Mouse (Mus musculus) heart, embryonic 10.5 days (tissue): Measurements from ENCODE around the gene Ggcx. TPM values are rescaled to one million over a fixed set of nuclear protein-coding genes. Genes with fewer than 3 reads are reported as not detected.

ENCODE experiments used
- DNase-seq: peaks from one replicate; pipeline ENCODE4 v3.0.0-alpha.2; 2017; ENCODE audit warnings: low spot score
- H3K27ac ChIP-seq: fragments of 300-500 bp; sonication (generic); 2 replicates; pipeline ENCODE4 v1.5.1; 2016; ENCODE audit warnings: mild to moderate bottlenecking
- H3K27me3 ChIP-seq: fragments of 300-500 bp; sonication (generic); 2 replicates; pipeline ENCODE4 v1.6.1; 2016; ENCODE audit warnings: mild to moderate bottlenecking; ENCODE audit not compliant: poor library complexity, insufficient read depth, severe bottlenecking
- H3K36me3 ChIP-seq: fragments of 300-500 bp; sonication (generic); 2 replicates; pipeline ENCODE4 v1.6.1; 2016; ENCODE audit warnings: mild to moderate bottlenecking, moderate library complexity
- H3K4me1 ChIP-seq: fragments of 300-500 bp; sonication (generic); 2 replicates; pipeline ENCODE4 v1.6.1; 2016; ENCODE audit warnings: mild to moderate bottlenecking
- H3K4me3 ChIP-seq: fragments of 300-500 bp; sonication (generic); 2 replicates; pipeline ENCODE4 v1.5.1; 2016; ENCODE audit warnings: mild to moderate bottlenecking, moderate library complexity
- H3K9me3 ChIP-seq: fragments of 300-500 bp; sonication (generic); 2 replicates; pipeline ENCODE4 v1.6.1; 2016; ENCODE audit warnings: mild to moderate bottlenecking, moderate library complexity
- WGBS: fragments of 180-500 bp; shearing (Covaris S2); methylation state at CpG from one replicate; pipeline ENCODE4 v1.1.7; 2016; 5-methylcytosine and 5-hydroxymethylcytosine counted together
- polyA plus RNA-seq: library from polyadenylated mRNA; unstranded; fragments of >200 nt; fragmentation: Nextera tagmentation; extraction: Ambion mirVana; gene quantifications from 2 replicates; pipeline ENCODE4 v1.2.1, GENCODE M21; 2016

The Ggcx gene
- polyA plus RNA-seq, 1 experiment from 2014 or later, result 28.6 TPM

- H3K27me3 ChIP-seq, result no peaks in the 10 kb centered on the region
- peak; percentile 92 for DNase-seq
- no peaks in the 10 kb centered on the region for H3K9me3 ChIP-seq
- peak within 1 kb of the TSS; percentile 97 for H3K27ac ChIP-seq
- H3K36me3 ChIP-seq, result peaks cover 24% of the 10 kb centered on the region
- under 1% methylated on average over 33 of the region's 33 CpGs for WGBS
- peak within 1 kb of the TSS; percentile 78 for H3K4me3 ChIP-seq
- H3K4me1 ChIP-seq, result peaks cover 39% of the 10 kb centered on the region
Measured at GRCm38 (mm10) chr6:72389941-72390771, 24.0 kb upstream of the Ggcx start, which contains the start of gene Vamp8. Vamp8 (minus strand) TSS chr6:72390703.

GRCm38 (mm10) chr6:72390795-72391521, 23.1 kb upstream of the Ggcx start:
- Histone ChIP-seq H3K4me3 (peak overlapping the region; percentile 78), H3K9me3 (no peaks in the 10 kb centered on the region), H3K27ac (peak overlapping the region; percentile 97), H3K4me1 (peaks cover 39% of the 10 kb centered on the region), H3K27me3 (no peaks in the 10 kb centered on the region), H3K36me3 (peaks cover 17% of the 10 kb centered on the region; the same call in 1 of the 2 replicates)
- 8% methylated on average over 12 of the region's 12 CpGs for WGBS
- peak; percentile 89 for DNase-seq

DNA sequence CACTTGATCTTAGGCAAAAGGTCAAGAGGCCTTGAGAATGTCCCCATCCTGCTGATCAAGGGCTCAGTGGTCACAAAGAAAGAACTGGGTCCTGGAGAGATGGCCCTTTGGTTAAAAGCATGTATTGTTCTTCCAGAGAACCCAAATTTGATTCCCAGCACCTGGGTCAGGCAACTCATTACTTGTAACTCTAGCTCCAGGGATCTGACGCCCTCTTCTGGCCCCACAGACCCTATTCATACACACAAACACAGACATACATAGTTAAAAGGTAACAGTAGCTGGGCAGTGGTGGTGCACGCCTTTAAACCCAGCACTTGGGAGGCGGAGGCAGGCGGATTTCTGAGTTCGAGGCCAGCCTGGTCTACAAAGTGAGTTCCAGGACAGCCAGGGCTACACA, 21.8 kb upstream of the Ggcx start:
- Histone ChIP-seq H3K4me1 (peaks cover 39% of the 10 kb centered on the region), H3K9me3 (no peaks in the 10 kb centered on the region), H3K4me3 (no peak overlapping the region), H3K27ac (no peak overlapping the region), H3K36me3 (peaks cover 7% of the 10 kb centered on the region; the same call in 1 of the 2 replicates), H3K27me3 (no peaks in the 10 kb centered on the region)
- no peak for DNase-seq
- WGBS, result 89% methylated on average over 5 of the region's 5 CpGs

DNA sequence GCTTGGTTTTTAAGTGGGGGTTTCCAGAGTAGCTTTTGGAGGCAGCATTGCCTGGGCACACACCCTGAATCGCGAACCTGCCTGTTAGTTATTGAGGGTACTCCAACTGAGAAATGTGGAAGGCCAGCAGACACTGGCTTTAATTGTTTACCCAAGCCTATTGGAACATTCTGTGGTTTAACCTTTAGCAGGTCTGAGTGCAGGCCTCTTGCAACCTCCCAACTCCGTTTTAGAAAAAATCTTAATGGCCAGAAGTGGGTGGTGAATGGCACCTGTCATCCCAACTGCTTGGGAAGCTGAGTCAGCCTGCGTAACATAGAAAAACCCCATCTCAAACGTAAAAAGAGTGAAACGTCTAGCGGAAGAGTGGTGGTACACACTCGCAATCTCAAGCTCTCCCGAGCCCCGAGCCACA, 17.3 kb upstream of the Ggcx start:
- 73% methylated on average over 10 of the region's 10 CpGs for WGBS
- Histone ChIP-seq H3K4me1 (0 out of 2 replicates have a peak, but pooled peaks cover 6% of the 10 kb centered on the region), H3K36me3 (no peaks in the 10 kb centered on the region), H3K9me3 (no peaks in the 10 kb centered on the region), H3K27ac (no peak overlapping the region), H3K4me3 (no peak overlapping the region), H3K27me3 (no peaks in the 10 kb centered on the region)
- no peak for DNase-seq

DNA sequence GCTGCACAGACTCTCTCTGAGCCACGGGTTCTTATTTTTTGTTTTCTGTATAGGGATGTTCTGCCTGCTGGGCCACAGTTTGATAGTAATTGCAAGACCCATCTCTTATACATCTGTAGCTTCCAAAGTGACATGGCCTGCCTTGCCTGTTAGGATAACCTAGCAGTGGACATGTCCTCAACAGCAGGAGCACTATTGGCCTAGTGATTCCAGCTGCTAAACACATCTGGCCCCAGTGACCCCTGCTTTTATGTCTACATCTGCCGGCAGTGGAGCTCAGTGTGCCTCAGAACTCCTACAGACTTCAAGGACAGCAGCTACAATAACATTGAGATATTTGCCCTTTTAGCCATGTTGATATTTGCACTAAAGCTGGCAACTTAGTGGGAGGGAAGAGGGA, 14.1 kb upstream of the Ggcx start:
- no peak for DNase-seq

DNA sequence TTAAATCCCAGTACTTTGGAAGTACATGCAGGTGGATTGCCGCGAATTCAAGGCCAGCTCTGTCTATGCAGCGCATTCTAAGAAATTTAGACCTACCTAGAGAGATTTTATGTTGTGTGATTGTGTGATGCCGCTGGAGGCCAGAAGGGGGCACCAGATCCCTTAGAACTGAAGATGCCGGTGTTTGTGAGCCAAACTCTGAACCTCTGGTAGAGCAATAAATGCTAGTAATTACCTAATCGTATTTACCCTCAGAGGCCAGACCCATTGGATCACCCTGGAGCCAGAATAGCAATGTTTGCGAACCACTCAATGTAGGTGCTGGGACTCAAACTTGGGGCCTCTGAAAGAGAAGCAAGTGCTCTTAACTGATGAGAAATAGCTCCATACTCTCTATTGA, 12.2 kb upstream of the Ggcx start:
- H3K27me3 ChIP-seq, result no peaks in the 10 kb centered on the region
- no peak overlapping the region for H3K4me3 ChIP-seq
- H3K36me3 ChIP-seq, result no peaks in the 10 kb centered on the region
- no peaks in the 10 kb centered on the region for H3K4me1 ChIP-seq
- no peaks in the 10 kb centered on the region for H3K9me3 ChIP-seq
- no peak overlapping the region for H3K27ac ChIP-seq
- no peak for DNase-seq
- WGBS, result 29% methylated on average over 7 of the region's 7 CpGs

More for the DNA sequence above, 14.1 kb upstream of the Ggcx start:
- Histone ChIP-seq H3K36me3 (no peaks in the 10 kb centered on the region), H3K9me3 (no peaks in the 10 kb centered on the region), H3K27me3 (no peaks in the 10 kb centered on the region), H3K4me1 (no peaks in the 10 kb centered on the region), H3K27ac (no peak overlapping the region), H3K4me3 (no peak overlapping the region)
- WGBS, result 68% methylated on average over 2 of the region's 2 CpGs

- H3K4me1 ChIP-seq, result no peaks in the 10 kb centered on the region
- no peaks in the 10 kb centered on the region for H3K9me3 ChIP-seq
- no peak for DNase-seq
- H3K4me3 ChIP-seq, result no peak overlapping the region
- WGBS, result 75% methylated on average over 7 of the region's 7 CpGs
- H3K27me3 ChIP-seq, result no peaks in the 10 kb centered on the region
- no peak overlapping the region for H3K27ac ChIP-seq
- H3K36me3 ChIP-seq, result no peaks in the 10 kb centered on the region
Measured at GRCm38 (mm10) chr6:72405356-72405755, 8.8 kb upstream of the Ggcx start.

DNA sequence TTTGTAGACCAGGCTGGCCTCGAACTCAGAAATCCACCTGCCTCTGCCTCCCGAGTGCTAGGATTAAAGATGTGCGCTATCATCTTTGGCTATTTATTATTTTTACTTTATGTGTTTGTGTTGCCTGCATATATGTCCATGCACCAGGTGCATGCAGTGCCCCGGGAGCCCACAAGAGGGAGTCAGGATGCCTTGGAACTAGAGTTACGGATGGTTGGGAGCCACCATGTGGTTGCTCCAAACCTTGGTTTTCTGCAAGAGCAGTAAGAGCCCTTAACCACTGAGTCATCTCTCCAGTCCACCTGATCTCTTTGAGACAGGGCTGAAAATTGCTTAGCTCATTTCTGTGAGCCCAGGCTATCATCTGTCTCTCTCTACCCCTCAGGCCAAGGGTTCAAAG, 7.0 kb upstream of the Ggcx start:
- peak; percentile 94 for DNase-seq
- Histone ChIP-seq H3K9me3 (no peaks in the 10 kb centered on the region), H3K4me3 (no peak overlapping the region), H3K27me3 (no peaks in the 10 kb centered on the region), H3K27ac (no peak overlapping the region), H3K4me1 (no peaks in the 10 kb centered on the region), H3K36me3 (no peaks in the 10 kb centered on the region)
- 5% methylated on average over 5 of the region's 5 CpGs for WGBS

GRCm38 (mm10) chr6:72409567-72409966, 4.5 kb upstream of the Ggcx start:
- H3K27ac ChIP-seq, result no peak overlapping the region
- no peak overlapping the region for H3K4me3 ChIP-seq
- 18% methylated on average over 3 of the region's 3 CpGs for WGBS
- no peaks in the 10 kb centered on the region for H3K4me1 ChIP-seq
- no peaks in the 10 kb centered on the region for H3K9me3 ChIP-seq
- no peaks in the 10 kb centered on the region for H3K27me3 ChIP-seq
- DNase-seq, result no peak
- no peaks in the 10 kb centered on the region for H3K36me3 ChIP-seq

GRCm38 (mm10) chr6:72410003-72410402, 4.1 kb upstream of the Ggcx start:
- H3K27ac ChIP-seq, result no peak overlapping the region
- no peaks in the 10 kb centered on the region for H3K27me3 ChIP-seq
- H3K36me3 ChIP-seq, result no peaks in the 10 kb centered on the region
- no peaks in the 10 kb centered on the region for H3K9me3 ChIP-seq
- peaks cover 2% of the 10 kb centered on the region for H3K4me1 ChIP-seq
- H3K4me3 ChIP-seq, result no peak overlapping the region
- DNase-seq, result no peak
- WGBS, result 29% methylated on average over 1 of the region's 1 CpGs

GRCm38 (mm10) chr6:72410518-72410917, 3.6 kb upstream of the Ggcx start:
- DNase-seq, result no peak
- H3K4me1 ChIP-seq, result peaks cover 5% of the 10 kb centered on the region
- H3K27ac ChIP-seq, result no peak overlapping the region
- no peak overlapping the region for H3K4me3 ChIP-seq
- no peaks in the 10 kb centered on the region for H3K9me3 ChIP-seq
- 80% methylated on average over 7 of the region's 7 CpGs for WGBS
- no peaks in the 10 kb centered on the region for H3K36me3 ChIP-seq
- H3K27me3 ChIP-seq, result no peaks in the 10 kb centered on the region

GRCm38 (mm10) chr6:72415181-72415580, 1.1 kb downstream of the Ggcx start:
- H3K9me3 ChIP-seq, result no peaks in the 10 kb centered on the region
- H3K36me3 ChIP-seq, result peaks cover 31% of the 10 kb centered on the region
- no peaks in the 10 kb centered on the region for H3K27me3 ChIP-seq
- H3K4me3 ChIP-seq, result peak overlapping the region; percentile 90
- DNase-seq, result no peak
- peaks cover 14% of the 10 kb centered on the region for H3K4me1 ChIP-seq
- 79% methylated on average over 5 of the region's 5 CpGs for WGBS
- H3K27ac ChIP-seq, result no peak overlapping the region
